Mouse (Mus musculus) kidney, adult 9 months (tissue): ENCODE results near the gene Scarb1.

ENCODE experiments used
- DNase-seq: peaks from one replicate; pipeline ENCODE4 v3.0.0; 2022

The Scarb1 gene

DNA sequence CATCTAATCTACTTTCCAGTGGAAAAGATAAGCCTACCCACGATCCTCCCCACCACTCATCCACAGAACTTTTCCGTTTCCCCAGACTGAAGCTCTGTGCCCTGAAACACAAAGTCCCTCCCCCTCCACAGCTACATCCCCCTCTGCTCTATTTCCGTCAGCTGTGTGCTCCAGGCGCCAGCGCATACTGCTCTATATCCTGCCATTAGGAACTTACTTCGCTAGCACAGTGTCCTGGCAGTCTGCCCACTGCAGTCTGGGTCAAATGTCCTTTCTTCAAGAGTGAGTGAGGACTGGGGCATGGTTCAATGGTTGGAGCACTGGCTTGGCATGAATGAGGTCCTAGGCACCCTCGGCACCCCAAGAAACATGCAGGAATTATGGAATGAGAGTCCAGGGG, 23.0 kb upstream of the Scarb1 start:
- peak; percentile 80 for DNase-seq

GRCm38 (mm10) chr5:125360981-125361510, 20.2 kb upstream of the Scarb1 start:
- no peak for DNase-seq

DNA sequence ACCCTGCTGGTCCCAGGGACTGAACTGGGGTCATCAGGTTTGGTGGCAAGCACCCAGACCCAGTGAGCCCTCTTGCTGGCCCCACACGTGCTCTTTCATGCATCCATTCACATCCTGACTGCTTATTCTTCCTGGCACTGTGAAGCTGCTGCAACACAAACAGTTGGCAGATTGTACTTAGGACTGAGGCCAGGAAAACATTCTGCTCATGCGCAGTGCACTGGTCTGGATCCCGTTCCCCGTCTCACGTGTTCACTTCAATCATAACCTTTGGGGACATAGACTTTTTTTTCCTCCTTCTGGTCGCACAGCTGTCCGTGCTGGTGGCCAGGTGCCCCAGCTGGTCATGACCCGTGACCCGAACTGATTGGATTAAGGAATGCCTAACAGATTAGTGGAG, 19.7 kb upstream of the Scarb1 start:
- peak; percentile 73 for DNase-seq

GRCm38 (mm10) chr5:125358270-125358608, 17.3 kb upstream of the Scarb1 start:
- no peak for DNase-seq

- DNase-seq, result no peak
Observed at GRCm38 (mm10) chr5:125357543-125358269, 16.8 kb upstream of the Scarb1 start.

- DNase-seq, result no peak
Observed at GRCm38 (mm10) chr5:125355650-125356049, 14.8 kb upstream of the Scarb1 start.

GRCm38 (mm10) chr5:125354885-125355492, 14.1 kb upstream of the Scarb1 start:
- DNase-seq, result no peak

DNA sequence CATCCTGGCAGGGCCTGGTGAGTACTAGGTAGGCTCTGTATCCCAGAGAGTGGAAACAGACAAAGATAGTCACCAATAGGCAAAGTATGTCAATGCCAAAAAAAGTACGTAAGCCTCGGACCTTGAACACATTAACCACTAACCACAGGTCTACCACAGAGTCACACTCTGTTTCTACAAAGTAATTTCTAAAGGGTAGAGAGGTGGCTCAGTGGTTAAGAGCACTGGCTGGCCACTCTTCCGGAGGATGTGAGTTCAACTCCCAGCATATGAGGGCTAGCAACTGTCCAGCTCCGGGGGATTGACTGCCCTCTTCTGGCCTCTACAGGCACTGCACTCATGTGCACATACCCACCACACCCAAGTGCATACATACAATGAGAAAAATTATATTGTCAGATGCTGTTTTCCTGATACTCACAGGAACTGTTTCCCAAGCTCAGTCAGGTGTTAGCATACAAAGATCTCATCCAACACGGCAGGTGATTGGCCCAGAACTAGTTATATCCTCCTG, 11.9 kb upstream of the Scarb1 start:
- DNase-seq, result no peak

GRCm38 (mm10) chr5:125351939-125352338, 11.0 kb upstream of the Scarb1 start:
- DNase-seq, result no peak

DNA sequence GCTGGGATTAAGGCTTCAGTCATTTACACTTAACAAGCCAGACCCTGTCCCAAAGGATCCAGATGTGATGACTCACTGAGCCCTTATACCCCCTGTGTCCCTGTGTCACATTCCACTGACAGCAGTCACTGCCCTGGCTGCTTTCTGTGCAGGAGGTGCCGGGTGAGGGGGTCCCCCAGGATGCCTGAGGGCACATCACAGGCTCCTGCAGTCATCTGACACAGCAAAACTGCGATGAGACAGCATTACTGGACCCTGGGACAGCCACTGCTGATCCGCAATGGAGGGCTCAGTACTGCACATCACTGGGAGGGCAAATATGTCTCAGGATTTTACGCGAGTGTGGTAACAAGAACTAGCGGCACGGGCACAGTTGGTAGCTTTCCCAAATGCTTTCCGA, 10.2 kb upstream of the Scarb1 start:
- no peak for DNase-seq

DNA sequence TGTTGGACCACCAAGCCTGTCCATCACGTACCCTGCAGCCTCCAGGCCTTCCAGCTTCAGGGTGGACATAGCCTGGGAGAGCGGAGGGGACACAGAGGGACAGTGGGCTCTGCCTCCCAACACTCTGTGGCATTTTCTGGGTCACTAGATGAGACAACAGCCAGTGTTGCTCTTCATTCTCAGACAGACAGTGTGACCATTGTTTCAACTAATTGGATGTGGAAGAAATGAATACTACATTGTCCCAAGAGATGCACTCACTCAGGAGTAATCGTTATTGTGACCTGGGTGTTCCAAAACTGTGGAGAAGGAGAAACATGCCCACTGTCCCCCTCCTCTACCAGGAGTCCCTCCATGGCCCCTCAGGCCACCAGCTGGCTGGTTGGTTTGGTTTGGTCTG, 8.5 kb upstream of the Scarb1 start:
- DNase-seq, result no peak

GRCm38 (mm10) chr5:125348487-125348886, 7.6 kb upstream of the Scarb1 start:
- DNase-seq, result peak; percentile 72

GRCm38 (mm10) chr5:125348067-125348466, 7.2 kb upstream of the Scarb1 start:
- no peak for DNase-seq

- no peak for DNase-seq
Observed at GRCm38 (mm10) chr5:125344296-125344695, 3.4 kb upstream of the Scarb1 start.

DNA sequence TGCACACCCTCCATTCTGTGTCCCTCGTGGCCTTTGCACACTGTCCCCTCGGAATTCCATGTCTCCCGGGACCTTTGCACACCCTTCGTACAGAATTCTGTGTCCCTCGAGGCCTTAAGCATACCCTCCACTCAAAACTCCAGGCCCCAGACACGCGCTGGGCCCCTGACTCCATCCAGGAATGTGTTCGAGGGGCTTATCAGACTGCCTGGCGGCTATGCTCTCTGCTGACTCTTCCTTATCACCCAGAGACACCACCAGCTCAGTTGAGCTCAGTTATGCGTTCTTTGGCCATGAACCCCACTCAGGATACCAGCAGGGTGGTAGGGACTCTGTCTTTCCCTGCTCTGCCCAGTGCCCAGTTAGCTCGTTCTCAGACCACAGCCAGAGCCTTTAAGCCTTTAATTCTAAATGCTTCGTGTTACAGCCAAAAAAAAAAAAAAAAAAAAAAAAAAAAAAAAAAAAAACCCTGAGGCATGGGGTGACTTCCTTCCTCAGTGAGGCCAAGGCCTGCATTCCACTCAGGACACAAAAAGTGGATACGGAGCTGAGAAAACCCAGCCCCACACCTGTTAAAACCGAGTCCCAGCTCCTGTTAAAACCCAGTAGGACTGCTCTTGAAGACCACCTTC, 681 bp upstream of the Scarb1 start:
- DNase-seq, result no peak

- no peak for DNase-seq
Observed at GRCm38 (mm10) chr5:125339851-125340531, 903 bp downstream of the Scarb1 start.

GRCm38 (mm10) chr5:125339108-125339751, 1.7 kb downstream of the Scarb1 start:
- peak; percentile 43 for DNase-seq

GRCm38 (mm10) chr5:125337526-125337925, 3.4 kb downstream of the Scarb1 start:
- no peak for DNase-seq

DNA sequence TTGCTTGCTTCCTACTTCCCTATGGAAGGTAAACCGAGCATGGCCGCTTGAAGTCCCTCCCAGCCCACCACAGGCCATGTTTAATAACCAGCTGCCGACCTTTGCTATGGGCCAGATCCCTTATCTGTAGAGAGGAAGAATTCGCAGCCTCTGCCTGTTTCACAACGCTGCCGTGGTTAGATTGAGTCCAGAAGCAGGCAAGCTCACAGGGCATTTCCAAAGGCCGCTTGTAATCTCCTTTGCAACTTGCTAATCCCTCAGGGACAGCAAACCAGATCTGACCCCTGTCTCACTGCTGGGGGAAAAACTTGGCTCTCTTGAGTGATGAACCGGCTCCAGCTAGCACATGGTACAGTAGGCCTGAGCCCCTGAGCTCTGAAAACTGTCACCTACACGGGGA, 3.9 kb downstream of the Scarb1 start:
- DNase-seq, result no peak

DNA sequence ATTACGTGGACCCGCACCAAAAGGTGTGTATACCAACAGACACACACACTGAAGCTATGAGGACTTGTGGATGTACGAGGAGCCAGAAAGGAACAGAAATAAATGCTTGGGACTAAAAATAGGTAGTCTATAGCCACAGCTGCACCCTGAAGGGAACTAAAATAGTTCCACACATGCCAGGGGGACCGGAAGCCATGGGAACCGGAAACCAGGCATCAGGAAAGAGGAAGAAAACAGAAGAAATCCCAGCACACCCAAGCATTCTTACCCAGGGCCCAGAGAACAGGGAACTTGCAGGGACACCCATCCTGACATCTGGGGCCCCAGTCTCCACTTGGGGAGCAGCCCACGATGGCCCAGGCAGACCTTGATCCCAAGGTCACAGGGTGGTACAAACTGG, 7.9 kb downstream of the Scarb1 start:
- no peak for DNase-seq

DNA sequence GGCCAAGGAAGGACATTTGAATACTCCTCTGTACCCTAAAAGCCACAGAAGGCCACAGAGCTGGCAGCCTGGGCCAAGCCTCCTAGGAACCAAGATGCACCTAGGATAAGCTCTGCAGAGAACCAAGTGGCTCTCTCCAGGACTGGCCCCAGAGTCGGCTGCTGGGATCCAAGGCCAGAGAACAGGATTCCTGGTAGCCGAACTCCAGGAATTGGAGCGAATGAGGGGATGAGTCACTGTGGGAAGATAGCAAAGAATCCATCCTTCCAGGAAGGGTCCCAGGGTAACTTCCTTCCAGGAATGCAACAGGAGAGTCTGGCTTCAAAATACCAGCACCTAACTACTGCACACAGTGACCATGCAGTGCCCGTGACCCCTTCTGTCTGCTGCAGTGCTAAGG, 8.6 kb downstream of the Scarb1 start:
- no peak for DNase-seq

- no peak for DNase-seq
Observed at GRCm38 (mm10) chr5:125331811-125332210, 9.1 kb downstream of the Scarb1 start.

GRCm38 (mm10) chr5:125331094-125331493, 9.8 kb downstream of the Scarb1 start:
- DNase-seq, result no peak
